Mouse (Mus musculus) kidney, adult 2 months (tissue): ENCODE data around the gene Slc30a10.

Source experiments
- CTCF ChIP-seq: fragments of 200-500 bp; conservative IDR thresholded peaks from 2 replicates; pipeline ENCODE4 v1.5.1; 2011; ENCODE audit warnings: low read depth, mild to moderate bottlenecking, control low read depth, low read length, moderate library complexity, mixed read lengths; ENCODE audit not compliant: insufficient read depth, insufficient read length
- POLR2A ChIP-seq: fragments of 200-500 bp; IDR thresholded peaks from one replicate; pipeline ENCODE4 v1.6.1; 2011; ENCODE audit warnings: low read depth, low read length, control low read depth

DNA sequence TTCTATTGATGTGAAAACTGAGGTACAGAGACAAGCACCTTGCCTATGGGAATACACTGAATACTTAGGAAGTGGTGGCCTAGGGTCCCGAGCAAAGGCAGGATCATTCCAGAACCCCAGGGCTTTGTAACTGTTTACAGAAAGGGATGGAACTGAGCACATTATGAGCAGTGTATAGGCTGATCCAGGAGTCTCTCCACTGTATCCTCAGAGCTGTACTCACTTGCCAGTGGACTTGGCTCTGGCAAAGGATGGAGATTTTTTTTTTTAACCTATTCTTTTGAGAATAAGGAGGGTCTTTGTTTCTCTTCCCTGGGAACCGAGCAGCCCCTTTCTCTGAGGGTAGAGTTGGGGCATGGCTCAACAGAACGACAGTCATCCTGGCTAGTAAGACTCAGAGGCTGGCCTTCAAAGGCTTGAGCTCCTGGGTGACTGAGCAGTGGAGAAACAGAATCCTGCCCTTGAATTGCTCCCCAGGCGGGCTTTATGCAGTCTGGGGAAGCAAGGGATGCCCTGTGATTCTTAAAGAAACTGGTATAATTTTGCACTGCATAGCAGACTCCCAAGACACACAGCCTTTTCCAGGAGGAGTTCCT, 38.9 kb downstream of the Slc30a10 start:
- TF ChIP-seq POLR2A (no peak), CTCF (no peak)
